Mouse (Mus musculus): ENCODE measurements around the gene Slc2a5. TPM values are rescaled to one million over a fixed set of nuclear protein-coding genes. Genes with fewer than 3 reads are reported as not detected.

Gene Slc2a5
- total and polyA plus RNA-seq, 3 experiments = 0.58 to 4.9 TPM; not detected in 1

DNA sequence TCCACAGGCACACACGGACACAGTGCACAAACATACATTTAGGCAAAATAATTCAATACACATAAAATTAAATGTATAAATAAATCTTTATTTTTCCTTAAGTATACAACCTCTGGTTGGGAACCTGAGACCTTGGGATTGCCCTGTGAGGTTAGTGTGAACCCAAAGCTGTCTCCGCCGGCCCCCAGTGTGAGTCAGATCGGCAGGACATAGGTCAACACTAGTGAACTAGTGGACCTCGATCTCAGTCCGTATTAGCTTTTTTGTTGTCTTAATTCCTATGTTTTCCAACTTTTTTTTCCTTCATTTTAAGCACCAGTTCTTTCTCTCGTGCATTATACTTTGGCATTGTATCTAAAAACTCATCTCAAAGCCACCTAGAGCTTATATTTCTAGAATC, 8.8 kb downstream of the Slc2a5 start:
- Histone ChIP-seq H3K9ac (ENCODE audit: control insufficient read depth, low read depth, low read length, poor library complexity, severe bottlenecking) (no peak overlapping the region), H3K36me3 (ENCODE audit: control insufficient read depth in 1 of 2, insufficient read depth in 2 of 2, low read length in 2 of 2) (peaks cover 0 to 8% of the 10 kb centered on the region in 2 experiments; a peak in 2 of 4 replicates), H3K27ac (ENCODE audit: control insufficient read depth, low read depth, low read length) (no peak overlapping the region), H3K4me3 (ENCODE audit: control insufficient read depth in 1 of 2, insufficient read depth in 1 of 2, low read depth in 2 of 2, low read length in 2 of 2) (no peak overlapping the region), H3K27me3 (ENCODE audit: control insufficient read depth in 1 of 2, insufficient read depth in 2 of 2, low read length in 2 of 2) (no peaks in the 10 kb centered on the region), H3K9me3 (replicated peaks; ENCODE audit: insufficient read depth, low read length) (no peaks in the 10 kb centered on the region), H3K4me1 (ENCODE audit: control insufficient read depth in 1 of 2, insufficient read depth in 2 of 2, low read length in 2 of 2) (peaks cover 4 to 16% of the 10 kb centered on the region in 2 experiments), H3K79me2 (ENCODE audit: control insufficient read depth, insufficient read depth, low read length, poor library complexity) (no peaks in the 10 kb centered on the region)
- DNase-seq (ENCODE audit: low read depth, low spot score) = no peak
- no peak for TF ChIP-seq TCF12 (IDR thresholded peaks at IDR 0.05; ENCODE audit: low read depth, low read length)
- TF ChIP-seq KAT2A (conservative IDR thresholded peaks at IDR 0.05; ENCODE audit: low read depth, low read length) = no peak
- no peak for TF ChIP-seq MAFK (IDR thresholded peaks at IDR 0.05; ENCODE audit: borderline replicate concordance, low read depth, low read length)
- no peak for TF ChIP-seq MYC (IDR thresholded peaks at IDR 0.05; ENCODE audit: low read depth, low read length)
- TF ChIP-seq NELFE (IDR thresholded peaks at IDR 0.05; ENCODE audit: low read depth, low read length) = no peak
- TF ChIP-seq CHD2 (IDR thresholded peaks at IDR 0.05; ENCODE audit: low read length) = no peak
- TF ChIP-seq SIN3A (IDR thresholded peaks at IDR 0.05; ENCODE audit: low read length) = no peak
- TF ChIP-seq EP300 (IDR thresholded peaks at IDR 0.05; ENCODE audit: low read depth in 1 of 2, low read length in 2 of 2) = no peak
- TF ChIP-seq GABPA (IDR thresholded peaks at IDR 0.05; ENCODE audit: low read depth, low read length) = no peak
- TF ChIP-seq CTCF (IDR thresholded peaks at IDR 0.05 in 2 of 3, conservative IDR thresholded peaks at IDR 0.05 in 1 of 3; ENCODE audit: control insufficient read depth in 1 of 3, insufficient read depth in 1 of 3, low read depth in 2 of 3, low read length in 3 of 3, poor library complexity in 1 of 3, severe bottlenecking in 1 of 3) = no peak
- TF ChIP-seq TAL1 (IDR thresholded peaks at IDR 0.05; ENCODE audit: low read length) = no peak
- TF ChIP-seq RAD21 (IDR thresholded peaks at IDR 0.05; ENCODE audit: low read depth, low read length) = no peak
- no peak for TF ChIP-seq UBTF (IDR thresholded peaks at IDR 0.05; ENCODE audit: borderline replicate concordance, insufficient read depth, low read depth, low read length)
- no peak for TF ChIP-seq POLR2AphosphoS2 (IDR thresholded peaks at IDR 0.05; ENCODE audit: low read length)
- no peak for TF ChIP-seq SMC3 (IDR thresholded peaks at IDR 0.05; ENCODE audit: low read depth, low read length)
- no peak for TF ChIP-seq MEF2A (IDR thresholded peaks at IDR 0.05; ENCODE audit: extremely low read depth, insufficient replicate concordance, low read depth, low read length, poor library complexity, severe bottlenecking)

DNA sequence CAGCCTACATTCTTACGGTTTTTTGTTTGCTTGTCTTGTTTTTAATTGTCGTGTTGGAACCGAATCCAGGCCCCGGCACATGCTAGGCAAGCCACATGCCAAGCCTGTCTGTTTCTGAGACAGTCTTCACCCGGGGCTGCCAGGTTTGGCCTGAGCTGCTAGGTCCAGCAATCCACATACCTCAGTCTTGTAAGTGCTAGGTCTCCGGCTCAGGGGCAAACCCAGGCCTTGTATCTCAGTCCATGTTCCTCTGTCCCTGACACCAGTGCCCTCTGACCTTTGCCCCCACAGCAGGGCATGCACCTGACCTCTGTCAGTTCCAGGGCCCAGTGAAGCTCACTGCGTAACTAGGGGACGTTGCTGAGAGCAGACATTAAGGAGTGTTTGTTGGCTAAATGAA, 9.5 kb downstream of the Slc2a5 start:
- Histone ChIP-seq H3K27me3 (ENCODE audit: control insufficient read depth in 1 of 2, insufficient read depth in 2 of 2, low read length in 2 of 2) (no peaks in the 10 kb centered on the region), H3K4me3 (ENCODE audit: control insufficient read depth in 1 of 2, insufficient read depth in 1 of 2, low read depth in 2 of 2, low read length in 2 of 2) (no peak overlapping the region), H3K36me3 (ENCODE audit: control insufficient read depth in 1 of 2, insufficient read depth in 2 of 2, low read length in 2 of 2) (peaks cover 0 to 8% of the 10 kb centered on the region in 2 experiments; a peak in 2 of 4 replicates), H3K27ac (ENCODE audit: control insufficient read depth, low read depth, low read length) (no peak overlapping the region), H3K9ac (ENCODE audit: control insufficient read depth, low read depth, low read length, poor library complexity, severe bottlenecking) (no peak overlapping the region), H3K79me2 (ENCODE audit: control insufficient read depth, insufficient read depth, low read length, poor library complexity) (no peaks in the 10 kb centered on the region), H3K9me3 (replicated peaks; ENCODE audit: insufficient read depth, low read length) (no peaks in the 10 kb centered on the region), H3K4me1 (ENCODE audit: control insufficient read depth in 1 of 2, insufficient read depth in 2 of 2, low read length in 2 of 2) (peaks cover 4 to 16% of the 10 kb centered on the region in 2 experiments)
- DNase-seq (ENCODE audit: low read depth, low spot score) = no peak
- TF ChIP-seq NRF1 (IDR thresholded peaks at IDR 0.05; ENCODE audit: insufficient read depth, low read depth, low read length, poor library complexity, severe bottlenecking) = no peak
- TF ChIP-seq ETS1 (IDR thresholded peaks at IDR 0.05; ENCODE audit: low read depth, low read length) = no peak
- no peak for TF ChIP-seq UBTF (IDR thresholded peaks at IDR 0.05; ENCODE audit: borderline replicate concordance, insufficient read depth, low read depth, low read length)
- no peak for TF ChIP-seq TCF12 (IDR thresholded peaks at IDR 0.05; ENCODE audit: low read depth, low read length)
- no peak for TF ChIP-seq USF1 (IDR thresholded peaks at IDR 0.05; ENCODE audit: low read depth, low read length)
- TF ChIP-seq CTCF (IDR thresholded peaks at IDR 0.05 in 2 of 3, conservative IDR thresholded peaks at IDR 0.05 in 1 of 3; ENCODE audit: control insufficient read depth in 1 of 3, insufficient read depth in 1 of 3, low read depth in 2 of 3, low read length in 3 of 3, poor library complexity in 1 of 3, severe bottlenecking in 1 of 3) = no peak
- TF ChIP-seq RAD21 (IDR thresholded peaks at IDR 0.05; ENCODE audit: low read depth, low read length) = no peak

Measured in MEL (cell line).